Mouse (Mus musculus) CH12.LX (cell line): Measurements from ENCODE around the gene Lgals2. TPM values are rescaled to one million over a fixed set of nuclear protein-coding genes. Genes with fewer than 3 reads are reported as not detected.
A peak's percentile ranks its signal among the peaks of the same experiment; 100 is the strongest.

Experiments used
- DNase-seq: peaks from one replicate; pipeline ENCODE4 v3.0.0-alpha.2; 2013; ENCODE audit errors: extremely low read depth
- H3K27ac ChIP-seq: 2 replicates; pipeline ENCODE4 v1.5.1; 2012; ENCODE audit warnings: low read depth, mild to moderate bottlenecking, control low read depth, moderate library complexity; ENCODE audit not compliant: insufficient read depth
- H3K27me3 ChIP-seq: replicated peaks from 2 replicates; pipeline ENCODE3; 2012; ENCODE audit warnings: inconsistent platforms
- H3K36me3 ChIP-seq, 2 experiments: replicated peaks in 1 of 2; 2 replicates each; pipeline versions ENCODE3 to v1.6.1; 2012; ENCODE audit warnings: inconsistent platforms in 1 of 2, low read length in 1 of 2, mild to moderate bottlenecking in 1 of 2, mixed read lengths in 1 of 2, moderate library complexity in 1 of 2; ENCODE audit not compliant: control insufficient read depth in 1 of 2, insufficient read depth in 1 of 2
- H3K4me1 ChIP-seq, 2 experiments: 2 replicates each; pipeline ENCODE4 v1.6.1; 2012; ENCODE audit warnings: inconsistent platforms in 1 of 2, moderate library complexity in 1 of 2; ENCODE audit not compliant: insufficient read depth in 2 of 2, control insufficient read depth in 1 of 2
- H3K4me2 ChIP-seq: 2 replicates; pipeline ENCODE4 v1.6.1; 2012; ENCODE audit warnings: low read depth, mild to moderate bottlenecking, control low read depth; ENCODE audit not compliant: poor library complexity, insufficient read depth, severe bottlenecking
- H3K4me3 ChIP-seq, 3 experiments: fragments of 150-350 bp in 1 of 3; sonication (generic) in 1 of 3; replicated peaks in 1 of 3; 2 replicates each; pipeline versions ENCODE3 to v1.5.1; 2011 to 2012; ENCODE audit warnings: low read depth in 2 of 3, low read length in 2 of 3, mild to moderate bottlenecking in 2 of 3, moderate library complexity in 2 of 3, control low read depth in 1 of 3, improper control_type of control experiment in 1 of 3, inconsistent platforms in 1 of 3, mixed read lengths in 1 of 3; ENCODE audit not compliant: poor library complexity in 1 of 3
- H3K79me2 ChIP-seq: replicated peaks from 2 replicates; pipeline ENCODE4 v1.6.1; 2012; ENCODE audit warnings: mild to moderate bottlenecking, moderate library complexity; ENCODE audit not compliant: control insufficient read depth, poor library complexity, insufficient read depth, severe bottlenecking; ENCODE audit errors: extremely low read depth
- H3K9ac ChIP-seq: 2 replicates; pipeline ENCODE4 v1.6.1; 2012; ENCODE audit warnings: low read depth, mild to moderate bottlenecking, control low read depth, moderate library complexity; ENCODE audit not compliant: insufficient read depth
- H3K9me3 ChIP-seq: replicated peaks from 2 replicates; pipeline ENCODE3; 2012; ENCODE audit warnings: low read length, inconsistent platforms, mixed read lengths
- BHLHE40 ChIP-seq: IDR thresholded peaks from 2 replicates; pipeline ENCODE4 v1.6.1; 2011; ENCODE audit warnings: mild to moderate bottlenecking, low read depth, low read length, improper control_type of control experiment
- CHD2 ChIP-seq: IDR thresholded peaks from 2 replicates; pipeline ENCODE4 v1.6.1; 2011; ENCODE audit warnings: low read length, improper control_type of control experiment
- CTCF ChIP-seq, 2 experiments: IDR thresholded peaks in 1 of 2; conservative IDR thresholded peaks in 1 of 2; 2 replicates each; pipeline ENCODE4 v1.5.1; 2011 to 2012; ENCODE audit warnings: low read depth in 2 of 2, low read length in 2 of 2, improper control_type of control experiment in 1 of 2, inconsistent platforms in 1 of 2, mild to moderate bottlenecking in 1 of 2, moderate library complexity in 1 of 2
- ELF1 ChIP-seq: IDR thresholded peaks from 2 replicates; pipeline ENCODE4 v1.6.1; 2014; ENCODE audit warnings: low read depth, mild to moderate bottlenecking, inconsistent platforms, low read length, improper control_type of control experiment
- EP300 ChIP-seq: IDR thresholded peaks from 2 replicates; pipeline ENCODE4 v1.6.1; 2011; ENCODE audit warnings: low read length, improper control_type of control experiment
- ETS1 ChIP-seq: conservative IDR thresholded peaks from 2 replicates; pipeline ENCODE4 v1.6.1; 2012; ENCODE audit warnings: low read depth, mild to moderate bottlenecking, inconsistent platforms, low read length, improper control_type of control experiment, moderate library complexity
- IRF4 ChIP-seq: IDR thresholded peaks from 2 replicates; pipeline ENCODE4 v1.6.1; 2014; ENCODE audit warnings: low read depth, mild to moderate bottlenecking, inconsistent platforms, low read length, improper control_type of control experiment
- JUN ChIP-seq: IDR thresholded peaks from 2 replicates; pipeline ENCODE4 v1.6.1; 2011; ENCODE audit warnings: low read depth, mild to moderate bottlenecking, low read length, improper control_type of control experiment, moderate library complexity; ENCODE audit not compliant: insufficient read depth
- MAFK ChIP-seq: IDR thresholded peaks from 2 replicates; pipeline ENCODE4 v1.6.1; 2011; ENCODE audit warnings: low read length, improper control_type of control experiment; ENCODE audit not compliant: insufficient replicate concordance
- MEF2A ChIP-seq: IDR thresholded peaks from 2 replicates; pipeline ENCODE4 v1.6.1; 2014; ENCODE audit warnings: low read depth, mild to moderate bottlenecking, inconsistent platforms, low read length, improper control_type of control experiment, borderline replicate concordance
- PAX5 ChIP-seq: IDR thresholded peaks from 2 replicates; pipeline ENCODE4 v1.6.1; 2012; ENCODE audit warnings: low read length, inconsistent platforms, mixed read lengths
- RAD21 ChIP-seq: IDR thresholded peaks from 2 replicates; pipeline ENCODE4 v1.6.1; 2011; ENCODE audit warnings: low read depth, mild to moderate bottlenecking, low read length, improper control_type of control experiment, moderate library complexity
- SIN3A ChIP-seq: IDR thresholded peaks from 2 replicates; pipeline ENCODE4 v1.6.1; 2012; ENCODE audit warnings: low read length, improper control_type of control experiment, inconsistent platforms
- TCF12 ChIP-seq: IDR thresholded peaks from 2 replicates; pipeline ENCODE4 v1.6.1; 2014; ENCODE audit warnings: low read depth, mild to moderate bottlenecking, inconsistent platforms, low read length, improper control_type of control experiment
- UBTF ChIP-seq: IDR thresholded peaks from 2 replicates; pipeline ENCODE4 v1.6.1; 2012; ENCODE audit warnings: low read depth, mild to moderate bottlenecking, inconsistent platforms, low read length, improper control_type of control experiment, moderate library complexity
- USF1 ChIP-seq: IDR thresholded peaks from 2 replicates; pipeline ENCODE4 v1.6.1; 2014; ENCODE audit warnings: low read depth, mild to moderate bottlenecking, inconsistent platforms, low read length, improper control_type of control experiment
- USF2 ChIP-seq: conservative IDR thresholded peaks from 2 replicates; pipeline ENCODE4 v1.6.1; 2011; ENCODE audit warnings: low read depth, low read length, improper control_type of control experiment
- ZC3H11A ChIP-seq: IDR thresholded peaks from 2 replicates; pipeline ENCODE4 v1.6.1; 2012; ENCODE audit warnings: low read depth, mild to moderate bottlenecking, inconsistent platforms, low read length, improper control_type of control experiment
- ZKSCAN1 ChIP-seq: IDR thresholded peaks from 2 replicates; pipeline ENCODE4 v1.6.1; 2012; ENCODE audit warnings: low read depth, inconsistent platforms, low read length, improper control_type of control experiment, borderline replicate concordance
- ZNF384 ChIP-seq: IDR thresholded peaks from 2 replicates; pipeline ENCODE4 v1.6.1; 2012; ENCODE audit warnings: low read depth, low read length, improper control_type of control experiment, inconsistent platforms
- dilution Hi-C: fragments of 300-500 bp; cut with MboI; formaldehyde crosslinking; loops from 2 replicates; pipeline ENCODE4 v1.14.3; 2020; ENCODE audit warnings: low sequenced_read_pairs; ENCODE audit not compliant: extremely low pct_unique_long_range_greater_than_20kb, extremely low pct_ligation_motif_present
- in situ Hi-C: fragments of 300-500 bp; cut with MboI; formaldehyde crosslinking; loops from 3 replicates; pipeline ENCODE4 v1.14.3; 2019; ENCODE audit warnings: low sequenced_read_pairs, low pct_ligation_motif_present, low pct_unique_long_range_greater_than_20kb, mixed read lengths
- polyA plus RNA-seq: library from polyadenylated mRNA; unstranded; fragments of >175 nt; gene quantifications from 2 replicates; pipeline ENCODE4 v1.2.1, GENCODE M21; 2012; ENCODE audit warnings: low read depth; ENCODE audit not compliant: insufficient read length
- total RNA-seq, 2 experiments: library from RNA; depleted of rRNA; stranded (reverse); fragments of 300-350 nt in 1 of 2; fragments of >200 nt in 1 of 2; gene quantifications; 2 replicates each; pipeline ENCODE4 v1.2.3; 2012 to 2014

The Lgals2 gene
- total and polyA plus RNA-seq, 3 experiments = not detected

DNA sequence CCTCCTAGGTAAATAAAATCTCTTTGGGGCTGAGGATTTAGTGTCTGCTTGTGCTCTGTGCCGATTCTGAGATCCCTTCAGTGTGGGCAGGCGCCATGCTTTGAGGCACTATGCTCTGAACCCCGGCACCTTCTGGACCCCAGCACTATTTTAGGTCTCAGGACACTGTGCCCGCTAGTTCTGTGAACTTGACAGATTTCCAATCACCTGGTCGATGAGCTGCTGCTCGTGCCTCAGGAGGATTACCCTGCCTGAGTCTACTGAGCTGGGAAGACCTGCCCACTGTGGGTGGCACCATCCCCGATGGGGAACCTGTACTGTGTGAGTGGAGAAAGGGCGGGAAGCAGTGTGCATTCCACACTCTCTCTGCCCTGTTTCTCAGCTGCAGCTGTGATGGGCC, 19.7 kb upstream of the Lgals2 start:
- no peak overlapping the region for H3K27ac ChIP-seq
- H3K4me1 ChIP-seq = peaks cover 0 to 26% of the 10 kb centered on the region in 2 experiments; a peak in 2 of 4 replicates
- dilution Hi-C loops = no loop called here

DNA sequence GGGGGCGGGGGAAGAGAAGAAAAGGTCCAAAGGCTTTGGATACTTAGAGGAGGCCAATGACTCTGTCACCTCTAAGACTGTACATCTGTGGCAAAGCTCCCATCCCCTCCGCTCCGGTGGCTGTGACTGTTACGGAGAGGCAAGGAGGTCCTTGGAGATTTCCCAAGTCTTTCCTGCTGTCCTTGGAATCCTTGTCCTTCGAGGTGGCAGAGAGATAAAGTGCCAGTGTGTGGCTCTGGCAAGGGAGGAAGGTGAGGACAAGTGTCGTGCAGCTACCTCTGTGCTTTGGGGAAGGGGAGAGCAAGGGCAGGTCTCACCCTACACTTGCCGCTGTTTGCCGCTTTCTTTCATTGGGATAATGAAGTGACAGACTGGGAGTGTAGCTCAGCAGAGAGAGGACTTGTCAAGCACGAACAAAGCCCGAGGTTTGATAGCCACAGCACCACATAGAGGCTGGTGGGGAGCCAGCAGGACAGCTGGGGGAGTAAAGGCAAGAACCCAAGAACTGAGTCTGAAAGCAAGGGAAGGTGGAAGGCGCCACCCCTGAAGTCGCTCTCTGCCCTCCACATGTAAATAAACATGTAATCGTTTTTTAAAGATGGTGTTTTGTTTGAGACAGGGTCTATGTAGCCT, 18.6 kb upstream of the Lgals2 start:
- in situ Hi-C loops = no loop called here
- H3K27ac ChIP-seq = no peak overlapping the region
- DNase-seq = no peak
- H3K79me2 ChIP-seq = 0 out of 2 replicates have a peak, but pooled peaks cover 4% of the 10 kb centered on the region
- no peak overlapping the region for H3K4me2 ChIP-seq
- H3K4me1 ChIP-seq = peaks cover 0 to 16% of the 10 kb centered on the region in 2 experiments; a peak in 2 of 4 replicates
- H3K9me3 ChIP-seq = no peaks in the 10 kb centered on the region
- peaks cover 29% of the 10 kb centered on the region for H3K27me3 ChIP-seq
- no peaks in the 10 kb centered on the region for H3K36me3 ChIP-seq
- no peak for TF ChIP-seq ZNF384
- no peak for TF ChIP-seq UBTF
- dilution Hi-C loops = no loop called here
- no peak overlapping the region for H3K4me3 ChIP-seq
- H3K9ac ChIP-seq = no peak overlapping the region

More for the DNA sequence above, 19.7 kb upstream of the Lgals2 start:
- H3K27me3 ChIP-seq = peaks cover 29% of the 10 kb centered on the region
- in situ Hi-C loops = no loop called here
- no peak overlapping the region for H3K9ac ChIP-seq
- 0 out of 2 replicates have a peak, but pooled peaks cover 4% of the 10 kb centered on the region for H3K79me2 ChIP-seq
- TF ChIP-seq USF2 = no peak
- no peak for TF ChIP-seq MAFK
- no peak for TF ChIP-seq ZKSCAN1
- TF ChIP-seq MEF2A = no peak
- no peak for TF ChIP-seq USF1
- no peak overlapping the region for H3K4me2 ChIP-seq
- H3K9me3 ChIP-seq = no peaks in the 10 kb centered on the region
- peaks cover 2 to 10% of the 10 kb centered on the region in 2 experiments for H3K36me3 ChIP-seq
- DNase-seq = no peak
- H3K4me3 ChIP-seq = no peak overlapping the region

DNA sequence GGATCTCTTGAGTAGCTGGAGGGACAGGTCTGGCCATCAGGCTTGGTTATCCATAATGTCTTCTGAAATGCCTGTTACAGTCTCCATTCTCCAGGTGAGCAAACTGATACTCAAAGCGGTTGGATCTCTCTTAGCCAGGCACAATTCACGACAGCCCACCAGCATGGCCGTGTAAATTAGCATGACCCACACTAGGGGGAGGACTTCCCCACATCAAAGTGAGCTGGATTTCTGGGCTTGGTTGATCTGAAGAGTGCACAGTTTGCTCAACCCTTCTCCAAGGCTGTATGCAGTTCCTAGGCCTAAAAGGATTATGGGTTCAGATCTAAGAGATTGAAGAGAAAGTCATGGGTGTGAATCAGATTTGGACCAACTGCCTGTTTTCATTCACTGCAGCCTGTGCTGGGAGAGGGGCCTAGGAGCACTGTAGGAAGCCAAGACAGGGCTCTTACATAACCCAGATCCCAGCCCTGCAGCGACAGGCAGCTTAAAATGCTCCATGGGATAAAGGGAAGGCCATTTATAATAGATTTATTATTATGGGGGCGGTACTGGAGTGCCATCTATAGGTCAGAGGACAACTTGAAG, 16.8 kb upstream of the Lgals2 start:
- TF ChIP-seq ZC3H11A (no peak), ELF1 (no peak), SIN3A (no peak), IRF4 (no peak), CHD2 (no peak), ETS1 (no peak), JUN (no peak), USF2 (no peak), PAX5 (no peak), CTCF (conservative IDR thresholded peaks at IDR 0.05 in 1 of 2, IDR thresholded peaks at IDR 0.05 in 1 of 2; ENCODE audit: low read depth in 2 of 2, low read length in 2 of 2) (peak in 1 of 2 experiments; percentile 38; a peak in 2 of 4 replicates), BHLHE40 (no peak), EP300 (no peak), TCF12 (no peak), RAD21 (peak; percentile 12), UBTF (no peak)
- TF ChIP-seq, all 38 proteins: peak for 2
- Histone ChIP-seq H3K9me3 (no peaks in the 10 kb centered on the region), H3K79me2 (no peaks in the 10 kb centered on the region), H3K4me3 (no peak overlapping the region), H3K4me2 (no peak overlapping the region), H3K36me3 (no peaks in the 10 kb centered on the region), H3K9ac (no peak overlapping the region), H3K27me3 (peaks cover 43% of the 10 kb centered on the region), H3K27ac (no peak overlapping the region), H3K4me1 (peaks cover 0 to 7% of the 10 kb centered on the region in 2 experiments; a peak in 2 of 4 replicates)
- in situ Hi-C loops = no loop called here
- no peak for DNase-seq
- dilution Hi-C loops = no loop called here
